Mouse (Mus musculus): ENCODE data around the gene Ntng1.
"Not testable (repeated sequence)": the region's sequence is repeated elsewhere in the genome, so short reads cannot be mapped to it uniquely, and the experiment has no call there.

Ntng1 gene

DNA sequence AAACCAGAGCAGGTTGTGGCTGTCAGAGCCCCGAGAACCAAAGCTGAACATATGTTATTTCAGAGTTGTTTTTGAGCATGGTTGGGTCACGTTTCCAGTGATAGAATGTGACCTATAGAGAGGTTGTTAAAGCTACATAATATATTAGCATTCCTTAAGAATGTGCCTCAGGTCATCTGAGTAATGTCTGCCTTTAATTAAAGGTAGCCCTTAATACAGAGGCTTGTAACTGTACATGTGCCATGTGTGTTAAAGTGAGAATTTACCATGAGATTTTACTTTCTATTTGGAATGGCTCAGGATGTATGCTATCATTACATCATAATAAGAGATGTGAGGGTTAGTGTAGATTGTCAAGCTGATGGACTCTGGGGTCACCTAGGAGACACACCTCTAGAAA, 368.6 kb downstream of the Ntng1 start:
- no peak for DNase-seq

GRCm38 (mm10) chr3:109772120-109772519, 371.7 kb downstream of the Ntng1 start:
- no peak for DNase-seq

DNA sequence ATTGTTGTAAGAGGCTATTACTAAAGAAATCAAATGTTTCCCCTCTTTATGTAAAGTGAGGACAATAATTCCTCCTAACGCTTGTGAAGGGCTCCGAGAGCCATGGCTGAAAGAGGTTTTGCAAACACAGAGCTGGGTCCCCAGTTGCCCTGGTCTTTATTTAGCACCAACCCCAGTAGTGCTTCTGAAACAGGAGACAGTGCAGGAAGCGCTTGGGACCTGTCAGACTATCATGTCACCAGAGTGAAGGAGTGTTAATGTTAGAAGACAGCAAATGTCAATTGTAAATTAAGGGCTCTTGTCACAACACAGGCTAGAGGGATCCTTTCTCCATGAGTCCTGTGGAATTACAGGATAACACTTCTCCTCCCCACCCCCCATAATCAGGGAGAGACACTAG, 376.9 kb downstream of the Ntng1 start:
- no peak for DNase-seq

GRCm38 (mm10) chr3:109765608-109766007, 378.2 kb downstream of the Ntng1 start:
- DNase-seq: no peak

GRCm38 (mm10) chr3:109765141-109765540, 378.7 kb downstream of the Ntng1 start:
- DNase-seq: no peak

DNA sequence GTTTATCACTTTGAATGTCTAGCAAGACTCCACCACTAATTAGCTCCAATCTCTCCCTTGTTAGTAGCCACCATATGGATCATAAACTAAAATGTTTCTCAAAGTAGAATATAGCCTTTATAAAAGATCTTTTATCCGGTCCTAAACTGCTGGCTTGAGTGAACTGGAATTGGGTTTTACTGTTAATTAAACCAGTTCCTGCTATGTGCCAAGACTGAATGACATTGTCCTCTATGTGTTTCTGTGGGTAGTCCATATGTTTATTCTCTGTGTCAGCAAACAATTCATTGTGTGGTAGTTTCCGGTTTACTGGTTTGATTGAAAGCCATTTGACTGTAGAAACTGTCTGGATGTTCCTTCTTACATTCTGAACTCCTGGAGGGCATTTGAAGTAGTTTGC, 387.4 kb downstream of the Ntng1 start:
- no peak for DNase-seq

DNA sequence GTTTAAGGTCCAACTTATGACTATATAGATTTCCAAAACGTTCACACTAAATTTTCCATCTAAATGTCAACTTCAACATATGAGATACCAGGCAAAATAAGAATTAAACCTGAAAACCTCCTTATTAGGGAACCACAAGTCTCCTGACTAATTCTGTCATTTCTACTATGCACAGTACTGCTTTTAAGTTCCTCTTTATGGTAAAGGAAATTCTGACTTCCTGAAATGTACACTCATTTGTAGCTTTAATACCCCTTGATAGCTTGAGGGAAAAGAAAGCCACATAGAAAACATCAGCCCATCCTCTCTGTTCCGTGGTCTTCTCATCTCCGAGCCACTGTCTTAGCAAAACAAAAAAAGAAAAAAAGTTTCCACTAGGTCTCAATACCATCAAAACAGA, 396.2 kb downstream of the Ntng1 start:
- DNase-seq: not testable (repeated sequence)

DNA sequence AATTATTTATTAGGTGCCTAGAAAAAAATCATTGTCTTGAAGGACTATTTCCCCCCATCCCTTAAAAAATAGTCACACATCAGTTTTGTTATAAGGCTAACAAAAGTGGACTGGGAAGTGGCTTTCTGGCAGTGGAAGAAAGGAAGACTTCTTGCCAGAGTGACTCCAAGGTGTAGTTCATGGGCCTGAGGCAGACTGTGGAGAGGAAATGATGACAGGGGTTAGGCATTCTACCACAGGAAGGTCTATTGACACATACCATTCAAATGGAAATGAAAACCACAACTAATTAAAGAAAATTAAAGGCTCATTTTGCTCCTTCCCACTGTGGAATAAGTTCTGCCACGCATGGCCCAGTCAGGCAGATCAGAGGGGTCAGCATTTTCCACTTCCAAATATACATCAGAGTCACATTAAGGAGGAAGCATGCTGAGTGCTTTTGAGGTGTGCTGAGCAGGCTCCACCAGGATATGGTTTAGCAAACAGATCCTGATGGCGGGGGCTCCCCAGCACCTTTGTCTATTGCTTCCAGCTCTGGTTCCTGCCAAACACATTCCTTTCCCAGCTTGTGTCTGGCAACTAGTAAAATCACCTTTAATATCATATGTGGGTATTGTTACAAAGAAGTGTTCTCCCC, 403.2 kb downstream of the Ntng1 start:
- DNase-seq: no peak

DNA sequence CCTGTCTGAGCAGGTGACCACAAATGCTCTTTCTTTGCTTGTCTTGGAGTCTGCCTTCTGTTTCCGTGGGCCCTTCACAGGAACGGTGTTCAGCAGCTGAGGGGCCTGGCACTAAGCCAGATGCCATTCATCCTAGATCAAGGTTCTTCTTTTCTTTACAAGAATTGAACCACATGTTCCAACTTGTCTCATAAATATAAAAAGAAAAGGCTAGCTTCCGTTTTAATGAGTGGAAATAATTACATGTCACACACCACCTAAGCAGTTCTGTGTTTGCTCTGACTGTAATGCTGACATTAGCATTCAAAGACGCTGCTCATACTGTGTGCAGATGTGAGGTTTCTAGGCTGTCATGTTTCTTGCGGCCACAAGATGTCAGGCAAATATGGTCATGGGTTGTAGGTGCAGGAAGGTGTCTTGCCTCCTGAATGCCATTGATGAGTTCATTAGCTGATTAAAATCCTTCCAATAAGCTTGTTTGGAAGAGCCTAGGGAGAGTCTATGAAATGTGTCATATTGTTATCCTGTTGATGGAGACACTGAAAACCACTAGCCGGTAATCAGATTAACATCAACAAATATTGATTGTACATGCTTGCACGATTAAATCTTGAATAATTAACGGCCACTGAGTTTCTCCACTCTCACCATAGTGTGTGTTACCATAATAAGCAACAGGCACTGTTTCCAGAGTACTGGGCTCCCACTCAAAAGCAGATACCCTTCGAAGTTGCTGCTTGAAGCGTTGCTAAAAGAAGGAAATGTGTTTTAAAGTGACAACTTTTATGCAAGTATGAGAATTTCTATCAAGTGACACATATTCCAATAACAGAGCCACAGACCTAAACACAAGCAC, 411.3 kb downstream of the Ntng1 start:
- DNase-seq: no peak

GRCm38 (mm10) chr3:109731592-109732230, 412.1 kb downstream of the Ntng1 start:
- no peak for DNase-seq

Data from thymus, adult 18-20 months (tissue).